Mouse (Mus musculus): ENCODE results near the gene Twf1. TPM values are rescaled to one million over a fixed set of nuclear protein-coding genes. Genes with fewer than 3 reads are reported as not detected.
A peak's percentile ranks its signal among the peaks of the same experiment; 100 is the strongest.

Twf1 gene
- polyA plus RNA-seq, 1 experiment from 2014 or later = 47.1 TPM

- Histone ChIP-seq H3K27me3 (ENCODE audit: control insufficient read depth, insufficient read depth, low read length) (no peaks in the 10 kb centered on the region), H3K9me3 (ENCODE audit: control insufficient read depth, low read length) (0 out of 2 replicates have a peak, but pooled peaks cover 2% of the 10 kb centered on the region), H3K4me2 (ENCODE audit: low read length) (no peak overlapping the region), H3K9ac (ENCODE audit: low read length) (no peak overlapping the region), H3K4me1 (ENCODE audit: control insufficient read depth in 2 of 2, insufficient read depth in 2 of 2, low read length in 2 of 2) (peaks cover 2 to 4% of the 10 kb centered on the region in 2 experiments; a peak in 2 of 4 replicates), H3K36me3 (ENCODE audit: control insufficient read depth, insufficient read depth, low read length) (no peaks in the 10 kb centered on the region), H3K4me3 (ENCODE audit: control insufficient read depth in 1 of 2, insufficient read depth in 1 of 2, low read depth in 1 of 2, low read length in 2 of 2) (no peak overlapping the region), H3K27ac (replicated peaks in 1 of 2; ENCODE audit: control insufficient read depth in 1 of 2, insufficient read depth in 1 of 2, low read depth in 2 of 2, low read length in 2 of 2) (no peak overlapping the region)
- ATAC-seq (ENCODE audit: insufficient number of reproducible peaks, insufficient read depth, low FRiP score, low read depth) = no peak
- 86% methylated on average over 4 of the region's 4 CpGs for whole genome bisulfite sequencing
Measured at GRCm38 (mm10) chr15:94544844-94545243, 44.8 kb downstream of the Twf1 start.

DNA sequence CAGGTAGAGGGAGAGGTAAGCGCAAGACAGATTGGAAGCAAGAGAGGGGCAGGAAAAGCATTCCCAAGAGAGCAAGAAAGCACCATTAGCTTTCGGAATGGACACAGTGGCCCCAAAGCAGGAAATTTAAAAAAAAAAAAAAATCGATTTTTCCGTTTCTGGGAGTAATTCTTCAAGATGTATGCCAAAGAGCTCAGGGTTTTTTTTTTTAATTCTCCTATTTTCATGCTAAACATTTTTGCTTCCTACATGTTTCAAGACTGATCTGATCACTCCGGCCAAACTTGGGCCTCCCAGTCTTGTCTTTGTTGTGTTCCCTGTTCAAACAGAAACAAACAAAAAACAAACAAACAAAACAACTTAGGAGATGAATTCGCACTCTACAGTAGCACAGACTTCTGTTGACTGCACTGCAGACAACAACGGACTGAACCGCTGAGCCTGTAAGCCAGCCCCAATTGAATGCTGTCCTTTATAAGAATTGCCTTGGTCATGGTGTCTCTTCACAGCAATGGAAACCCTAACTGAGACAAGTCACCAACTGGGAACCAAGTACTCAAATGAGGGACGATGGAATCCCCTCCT, 45.5 kb downstream of the Twf1 start:
- H3K9me3 ChIP-seq (ENCODE audit: control insufficient read depth, low read length) = no peaks in the 10 kb centered on the region
- H3K27me3 ChIP-seq (ENCODE audit: control insufficient read depth, insufficient read depth, low read length) = no peaks in the 10 kb centered on the region
- peak overlapping the region; percentile 66 to 73; a peak in 3 of 4 replicates for H3K27ac ChIP-seq (replicated peaks in 1 of 2; ENCODE audit: control insufficient read depth in 1 of 2, insufficient read depth in 1 of 2, low read depth in 2 of 2, low read length in 2 of 2)
- H3K9ac ChIP-seq (ENCODE audit: low read length) = peak overlapping the region; percentile 84
- H3K36me3 ChIP-seq (ENCODE audit: control insufficient read depth, insufficient read depth, low read length) = 0 out of 2 replicates have a peak, but pooled peaks cover 1% of the 10 kb centered on the region
- peak overlapping the region; percentile 84 for H3K4me2 ChIP-seq (ENCODE audit: low read length)
- WGBS = 42% methylated on average over 9 of the region's 9 CpGs
- H3K4me3 ChIP-seq (ENCODE audit: control insufficient read depth in 1 of 2, insufficient read depth in 1 of 2, low read depth in 1 of 2, low read length in 2 of 2) = peak overlapping the region; percentile 93 to 96
- ATAC-seq (ENCODE audit: insufficient number of reproducible peaks, insufficient read depth, low FRiP score, low read depth) = no peak
- peaks cover 2 to 4% of the 10 kb centered on the region in 2 experiments; a peak in 2 of 4 replicates for H3K4me1 ChIP-seq (ENCODE audit: control insufficient read depth in 2 of 2, insufficient read depth in 2 of 2, low read length in 2 of 2)

GRCm38 (mm10) chr15:94543409-94544051, 46.2 kb downstream of the Twf1 start, which contains the start of the genes Pus7l and Irak4:
Pus7l (minus strand) TSS chr15:94543547.
Irak4 (plus strand) TSS chr15:94543643.
- Histone ChIP-seq H3K4me1 (ENCODE audit: control insufficient read depth in 2 of 2, insufficient read depth in 2 of 2, low read length in 2 of 2) (peaks cover 2 to 4% of the 10 kb centered on the region in 2 experiments; a peak in 2 of 4 replicates), H3K27me3 (ENCODE audit: control insufficient read depth, insufficient read depth, low read length) (no peaks in the 10 kb centered on the region), H3K4me3 (ENCODE audit: control insufficient read depth in 1 of 2, insufficient read depth in 1 of 2, low read depth in 1 of 2, low read length in 2 of 2) (peak within 1 kb of the TSS; percentile 93 to 96), H3K4me2 (ENCODE audit: low read length) (peak within 1 kb of the TSS; percentile 84), H3K9ac (ENCODE audit: low read length) (peak within 1 kb of the TSS; percentile 84), H3K27ac (replicated peaks in 1 of 2; ENCODE audit: control insufficient read depth in 1 of 2, insufficient read depth in 1 of 2, low read depth in 2 of 2, low read length in 2 of 2) (peak within 1 kb of the TSS; percentile 66 to 73), H3K36me3 (ENCODE audit: control insufficient read depth, insufficient read depth, low read length) (0 out of 2 replicates have a peak, but pooled peaks cover 3% of the 10 kb centered on the region), H3K9me3 (ENCODE audit: control insufficient read depth, low read length) (no peaks in the 10 kb centered on the region)
- peak; percentile 99 for ATAC-seq (ENCODE audit: insufficient number of reproducible peaks, insufficient read depth, low FRiP score, low read depth)
- 0% methylated on average over 45 of the region's 45 CpGs for WGBS

- H3K27me3 ChIP-seq (ENCODE audit: control insufficient read depth, insufficient read depth, low read length) = no peaks in the 10 kb centered on the region
- H3K4me3 ChIP-seq (ENCODE audit: control insufficient read depth in 1 of 2, insufficient read depth in 1 of 2, low read depth in 1 of 2, low read length in 2 of 2) = peak overlapping the region; percentile 93 to 96
- peak; percentile 77 for ATAC-seq (ENCODE audit: insufficient number of reproducible peaks, insufficient read depth, low FRiP score, low read depth)
- H3K9me3 ChIP-seq (ENCODE audit: control insufficient read depth, low read length) = no peaks in the 10 kb centered on the region
- peaks cover 2 to 4% of the 10 kb centered on the region in 2 experiments; a peak in 2 of 4 replicates for H3K4me1 ChIP-seq (ENCODE audit: control insufficient read depth in 2 of 2, insufficient read depth in 2 of 2, low read length in 2 of 2)
- 0 out of 2 replicates have a peak, but pooled peaks cover 3% of the 10 kb centered on the region for H3K36me3 ChIP-seq (ENCODE audit: control insufficient read depth, insufficient read depth, low read length)
- peak overlapping the region in 1 of 2 experiments; percentile 66; a peak in 2 of 4 replicates for H3K27ac ChIP-seq (replicated peaks in 1 of 2; ENCODE audit: control insufficient read depth in 1 of 2, insufficient read depth in 1 of 2, low read depth in 2 of 2, low read length in 2 of 2)
- 11% methylated on average over 18 of the region's 22 CpGs for WGBS
- peak overlapping the region; percentile 84 for H3K9ac ChIP-seq (ENCODE audit: low read length)
- H3K4me2 ChIP-seq (ENCODE audit: low read length) = peak overlapping the region; percentile 84
Measured at GRCm38 (mm10) chr15:94542567-94543408, 46.9 kb downstream of the Twf1 start.

- WGBS = 78% methylated on average over 3 of the region's 3 CpGs
- H3K4me1 ChIP-seq (ENCODE audit: control insufficient read depth in 2 of 2, insufficient read depth in 2 of 2, low read length in 2 of 2) = peaks cover 2 to 3% of the 10 kb centered on the region in 2 experiments; a peak in 2 of 4 replicates
- H3K9ac ChIP-seq (ENCODE audit: low read length) = no peak overlapping the region
- H3K4me3 ChIP-seq (ENCODE audit: control insufficient read depth in 1 of 2, insufficient read depth in 1 of 2, low read depth in 1 of 2, low read length in 2 of 2) = no peak overlapping the region
- no peaks in the 10 kb centered on the region for H3K9me3 ChIP-seq (ENCODE audit: control insufficient read depth, low read length)
- H3K27me3 ChIP-seq (ENCODE audit: control insufficient read depth, insufficient read depth, low read length) = no peaks in the 10 kb centered on the region
- H3K4me2 ChIP-seq (ENCODE audit: low read length) = no peak overlapping the region
- no peak for ATAC-seq (ENCODE audit: insufficient number of reproducible peaks, insufficient read depth, low FRiP score, low read depth)
- H3K36me3 ChIP-seq (ENCODE audit: control insufficient read depth, insufficient read depth, low read length) = 0 out of 2 replicates have a peak, but pooled peaks cover 8% of the 10 kb centered on the region
- no peak overlapping the region for H3K27ac ChIP-seq (replicated peaks in 1 of 2; ENCODE audit: control insufficient read depth in 1 of 2, insufficient read depth in 1 of 2, low read depth in 2 of 2, low read length in 2 of 2)
Measured at GRCm38 (mm10) chr15:94539296-94539695, 50.4 kb downstream of the Twf1 start.

DNA sequence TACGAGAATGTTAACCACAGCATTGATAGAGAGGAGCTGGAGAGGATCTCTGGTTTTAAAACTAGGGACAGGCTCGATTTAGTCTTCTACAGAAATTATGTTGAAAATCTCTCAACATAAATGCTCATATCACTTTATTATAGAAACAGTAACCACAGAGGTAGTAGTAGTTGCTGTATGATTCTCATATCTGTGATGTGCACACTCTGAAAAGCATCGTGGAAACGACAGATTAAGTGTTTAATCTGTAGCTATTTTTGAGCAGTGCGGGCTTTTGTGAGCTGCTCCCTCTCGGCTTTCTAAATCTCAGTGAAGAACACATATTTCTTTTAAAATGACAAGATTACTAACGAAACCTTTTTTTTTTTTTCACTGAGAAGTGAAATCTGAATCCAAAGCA, 54.2 kb downstream of the Twf1 start:
- no peak overlapping the region for H3K4me2 ChIP-seq (ENCODE audit: low read length)
- H3K36me3 ChIP-seq (ENCODE audit: control insufficient read depth, insufficient read depth, low read length) = peaks cover 18% of the 10 kb centered on the region
- ATAC-seq (ENCODE audit: insufficient number of reproducible peaks, insufficient read depth, low FRiP score, low read depth) = no peak
- H3K9ac ChIP-seq (ENCODE audit: low read length) = no peak overlapping the region
- H3K4me1 ChIP-seq (ENCODE audit: control insufficient read depth in 2 of 2, insufficient read depth in 2 of 2, low read length in 2 of 2) = no peaks in the 10 kb centered on the region
- 80% methylated on average over 7 of the region's 7 CpGs for WGBS
- no peaks in the 10 kb centered on the region for H3K9me3 ChIP-seq (ENCODE audit: control insufficient read depth, low read length)
- no peak overlapping the region for H3K4me3 ChIP-seq (ENCODE audit: control insufficient read depth in 1 of 2, insufficient read depth in 1 of 2, low read depth in 1 of 2, low read length in 2 of 2)
- H3K27me3 ChIP-seq (ENCODE audit: control insufficient read depth, insufficient read depth, low read length) = no peaks in the 10 kb centered on the region
- H3K27ac ChIP-seq (replicated peaks in 1 of 2; ENCODE audit: control insufficient read depth in 1 of 2, insufficient read depth in 1 of 2, low read depth in 2 of 2, low read length in 2 of 2) = no peak overlapping the region

- no peak for ATAC-seq (ENCODE audit: insufficient number of reproducible peaks, insufficient read depth, low FRiP score, low read depth)
- WGBS = 91% methylated on average over 6 of the region's 6 CpGs
Measured at GRCm38 (mm10) chr15:94532956-94533355, 56.7 kb downstream of the Twf1 start.

More at GRCm38 (mm10) chr15:94532956-94533355, 56.7 kb downstream of the Twf1 start:
- H3K4me1 ChIP-seq (ENCODE audit: control insufficient read depth in 2 of 2, insufficient read depth in 2 of 2, low read length in 2 of 2) = no peaks in the 10 kb centered on the region
- H3K36me3 ChIP-seq (ENCODE audit: control insufficient read depth, insufficient read depth, low read length) = peaks cover 23% of the 10 kb centered on the region
- H3K4me2 ChIP-seq (ENCODE audit: low read length) = no peak overlapping the region
- H3K4me3 ChIP-seq (ENCODE audit: control insufficient read depth in 1 of 2, insufficient read depth in 1 of 2, low read depth in 1 of 2, low read length in 2 of 2) = no peak overlapping the region
- H3K27ac ChIP-seq (replicated peaks in 1 of 2; ENCODE audit: control insufficient read depth in 1 of 2, insufficient read depth in 1 of 2, low read depth in 2 of 2, low read length in 2 of 2) = no peak overlapping the region
- no peaks in the 10 kb centered on the region for H3K9me3 ChIP-seq (ENCODE audit: control insufficient read depth, low read length)
- H3K27me3 ChIP-seq (ENCODE audit: control insufficient read depth, insufficient read depth, low read length) = no peaks in the 10 kb centered on the region
- H3K9ac ChIP-seq (ENCODE audit: low read length) = no peak overlapping the region

Measured in heart, embryonic 14.5 days (tissue).